Mouse (Mus musculus): ENCODE measurements around the gene Otub1.
A peak's percentile ranks its signal among the peaks of the same experiment; 100 is the strongest.

Otub1 gene

DNA sequence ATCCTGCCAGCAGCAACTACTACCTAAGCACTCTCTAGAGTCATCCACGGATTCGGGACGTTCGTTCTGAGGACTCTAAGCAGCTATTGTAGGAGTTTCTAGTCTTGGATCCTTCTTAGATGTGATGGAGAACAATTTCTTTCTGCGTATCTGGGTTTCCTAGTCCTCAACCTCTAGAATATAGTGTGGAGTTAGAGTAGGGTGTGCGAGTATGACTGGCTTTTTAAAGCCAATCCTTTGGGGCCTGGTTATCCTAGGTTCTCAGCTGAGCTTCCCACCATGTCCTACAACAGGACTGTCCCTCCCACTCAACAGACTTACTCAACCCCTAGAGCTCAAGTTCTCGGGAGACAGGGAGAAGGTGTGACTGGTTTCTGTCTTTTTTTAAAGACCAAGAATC lies 790 bp downstream of the Otub1 start:
- DNase-seq, result no peak

DNA sequence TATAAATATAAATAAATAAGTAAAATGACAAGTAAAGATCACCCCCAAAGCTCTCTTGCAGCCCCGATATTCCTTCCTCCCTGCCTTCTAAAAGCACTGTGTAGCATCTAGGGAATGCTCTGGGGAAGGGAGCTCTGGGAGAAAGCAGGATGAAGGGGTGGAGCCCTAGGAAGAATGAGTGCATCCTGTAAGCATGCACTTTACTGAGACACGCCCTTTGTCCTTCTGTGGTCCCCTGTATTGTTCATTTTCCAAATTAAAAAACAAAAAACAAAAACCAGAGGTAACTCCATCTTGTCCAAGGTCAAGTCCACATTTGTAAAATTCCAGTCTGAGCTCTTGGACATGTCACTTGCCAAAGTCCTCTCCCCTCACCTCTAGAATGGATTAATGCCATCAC lies 1.2 kb downstream of the Otub1 start:
- no peak for DNase-seq

DNA sequence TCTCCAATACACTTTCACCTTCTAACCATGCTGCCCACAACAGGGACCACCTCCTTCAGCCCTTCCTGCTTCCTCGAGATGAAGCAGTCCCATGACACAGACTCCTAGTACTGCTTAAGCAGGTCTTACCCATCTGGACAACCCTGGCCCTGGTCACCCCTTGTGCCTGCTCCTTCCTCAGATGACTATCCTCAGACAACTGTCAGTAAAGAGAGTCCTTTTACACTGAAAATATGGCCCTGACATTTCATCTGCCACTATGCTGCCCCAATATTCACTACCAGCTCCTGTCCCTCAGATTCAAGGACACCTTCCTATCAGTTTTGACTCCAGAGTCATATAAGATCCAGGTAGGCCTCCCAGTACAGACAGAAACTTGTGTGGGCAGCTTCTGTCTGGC lies 5.7 kb downstream of the Otub1 start:
- no peak for DNase-seq

DNA sequence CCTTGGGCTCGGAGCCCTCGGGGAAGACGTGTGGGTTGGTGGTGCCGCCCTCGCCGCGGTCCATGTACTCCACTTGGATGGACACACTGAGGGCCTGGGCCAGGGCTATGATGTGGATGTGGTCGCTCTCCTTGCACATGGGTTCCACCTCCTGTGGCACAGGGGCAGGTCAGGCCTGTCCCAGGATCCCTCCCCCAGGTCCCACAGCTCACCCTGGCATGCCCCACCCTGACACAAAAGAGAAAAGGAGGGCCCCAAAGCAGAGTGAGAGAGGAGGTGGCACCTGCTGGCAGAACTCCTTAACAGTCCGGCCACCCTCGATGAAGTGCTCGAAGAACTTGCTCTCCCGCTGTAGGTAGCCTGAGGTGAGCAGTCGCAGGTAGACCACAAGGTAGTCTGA lies 7.0 kb downstream of the Otub1 start:
- no peak for DNase-seq

DNA sequence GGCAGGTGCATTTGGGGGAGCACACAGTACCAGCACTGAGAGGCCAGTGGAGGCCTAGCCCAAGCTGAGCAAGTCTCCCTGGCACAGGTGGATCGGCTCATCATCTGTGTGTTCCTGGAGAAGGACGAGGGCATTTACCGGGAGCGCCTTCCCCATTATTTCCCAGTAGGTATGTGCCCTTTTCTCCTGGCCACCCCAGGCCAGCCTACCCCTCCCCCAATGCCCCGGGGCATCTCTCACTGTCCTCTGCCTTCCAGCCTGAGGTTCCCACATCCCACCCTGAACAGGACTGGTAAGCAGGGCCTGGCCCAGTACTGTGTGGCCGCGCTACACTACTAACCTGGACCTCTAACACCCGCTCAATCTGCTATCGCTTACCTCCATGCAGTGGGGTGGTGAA lies 8.7 kb downstream of the Otub1 start:
- no peak for DNase-seq

DNA sequence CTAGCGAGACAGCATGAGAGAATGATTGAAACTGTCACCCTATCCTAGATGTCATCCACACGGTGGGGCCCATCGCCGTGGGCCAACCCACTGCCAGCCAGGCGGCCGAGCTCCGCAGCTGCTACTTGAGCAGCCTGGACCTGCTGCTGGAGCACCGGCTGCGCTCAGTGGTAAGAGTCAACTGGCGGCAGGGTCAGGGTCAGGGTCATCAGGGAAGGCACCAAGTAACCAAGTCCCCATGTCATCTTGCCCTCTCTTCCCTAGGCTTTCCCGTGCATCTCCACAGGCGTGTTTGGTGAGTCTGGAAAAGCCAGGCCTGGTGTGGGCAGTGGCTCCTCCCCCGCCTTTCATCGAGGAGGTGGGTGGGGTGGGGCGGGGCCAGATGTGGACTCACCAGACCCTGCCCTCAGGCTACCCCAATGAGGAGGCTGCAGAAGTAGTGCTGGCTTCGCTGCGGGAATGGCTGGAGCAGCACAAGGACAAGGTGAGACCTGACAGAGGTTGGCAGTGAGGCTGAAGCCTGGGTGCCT lies 9.3 kb downstream of the Otub1 start:
- DNase-seq, result peak; percentile 62 to 71

DNA sequence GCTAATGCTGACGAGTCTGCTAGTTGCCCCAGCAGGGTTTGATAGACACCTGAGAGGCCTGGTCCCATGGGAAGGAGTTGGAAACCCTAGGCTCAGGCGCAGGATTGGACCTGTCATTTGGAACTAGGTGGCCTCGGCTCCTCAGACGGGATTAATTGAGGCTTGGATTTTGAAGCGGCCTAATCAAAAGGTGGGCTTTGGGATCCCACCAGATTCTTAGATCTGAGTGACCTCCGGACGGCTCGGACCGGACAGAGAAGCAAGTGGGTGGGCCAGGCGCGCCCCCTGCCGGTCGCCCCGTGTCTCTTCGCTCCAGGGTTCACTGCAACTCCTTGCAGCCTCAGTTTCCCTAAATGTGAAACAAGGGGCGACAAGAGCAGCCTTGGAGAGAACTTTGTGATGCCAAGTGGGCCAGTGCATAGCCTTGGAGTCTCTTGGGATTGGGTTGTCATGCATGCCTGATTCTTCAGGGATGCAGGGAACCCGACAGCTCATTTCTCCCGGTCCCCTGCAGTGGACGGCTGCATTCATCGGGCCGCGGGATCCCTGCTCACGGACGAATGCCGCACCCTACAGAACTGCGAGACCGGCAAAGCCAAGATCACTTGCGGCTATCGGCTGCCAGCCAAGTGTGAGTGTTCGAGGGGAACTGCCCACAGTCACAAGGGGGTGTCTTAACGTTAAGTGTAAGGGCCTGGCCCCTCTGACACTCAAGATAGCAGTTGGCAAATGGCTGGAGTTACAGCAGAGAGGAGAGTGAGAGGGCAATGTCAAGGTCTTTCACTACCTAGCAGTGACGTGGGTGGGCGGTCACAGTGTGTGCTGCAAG lies 10.0 kb downstream of the Otub1 start:
- peak; percentile 69 to 74 for DNase-seq

DNA sequence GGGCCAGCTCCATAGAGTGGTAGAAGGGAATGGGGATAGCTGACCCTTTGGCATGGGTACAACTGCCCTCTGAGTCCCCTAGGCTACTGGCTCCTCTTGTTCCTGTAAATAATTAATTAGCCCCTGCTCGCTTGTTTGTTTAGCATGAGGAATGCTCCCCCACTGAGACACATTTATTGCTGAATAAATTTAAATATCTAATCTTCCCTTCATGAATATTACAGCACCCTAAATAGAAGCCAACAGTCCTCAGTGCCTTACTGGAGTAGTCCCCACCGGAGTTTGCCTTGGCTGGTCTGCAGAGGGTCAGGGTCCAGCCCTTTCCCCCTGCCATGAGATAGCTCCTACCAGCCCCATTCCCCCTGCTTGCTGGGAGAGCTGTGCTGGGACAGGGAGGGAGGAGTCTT lies 13.6 kb downstream of the Otub1 start:
- DNase-seq, result peak; percentile 88 to 95

DNA sequence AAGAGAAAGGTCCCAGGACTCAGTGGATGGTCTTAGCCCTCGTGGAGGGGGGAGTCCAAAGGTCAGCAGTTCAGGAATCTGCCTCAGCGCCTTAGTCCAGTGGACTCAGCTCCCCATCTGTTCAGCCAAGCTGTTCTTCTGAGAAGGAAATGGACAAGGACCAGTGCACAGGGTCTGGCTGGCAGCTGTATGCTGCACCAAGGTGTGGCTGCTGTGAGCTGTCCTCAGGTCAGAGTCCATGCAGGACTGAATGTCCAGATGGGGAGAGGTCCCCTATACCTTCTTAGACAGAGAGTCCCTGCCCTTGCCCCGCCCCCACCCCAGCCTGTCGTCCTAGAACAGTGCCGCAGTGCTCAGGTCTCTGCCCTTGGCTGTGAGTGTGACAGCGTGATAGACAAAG lies 14.5 kb downstream of the Otub1 start:
- peak; percentile 89 to 94 for DNase-seq

DNA sequence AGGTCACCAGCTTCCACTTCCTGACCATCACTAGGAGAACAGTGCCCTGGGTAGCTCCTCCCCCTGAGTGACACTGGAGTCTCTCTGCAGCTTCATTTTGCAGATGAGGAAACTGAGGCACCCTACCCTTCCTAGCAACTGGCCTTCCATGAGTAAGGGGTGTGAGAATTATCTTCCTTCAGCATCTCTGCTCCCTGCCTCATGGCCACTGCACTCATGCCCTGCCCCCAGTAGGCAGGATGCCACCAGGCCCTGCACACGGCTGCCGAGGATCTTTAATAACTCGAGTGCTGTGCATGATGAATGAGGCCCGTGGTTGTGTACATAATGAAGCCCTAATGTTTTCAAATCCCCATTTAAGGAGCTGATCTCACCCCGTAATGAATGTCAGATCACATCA lies 15.1 kb downstream of the Otub1 start:
- no peak for DNase-seq

DNA sequence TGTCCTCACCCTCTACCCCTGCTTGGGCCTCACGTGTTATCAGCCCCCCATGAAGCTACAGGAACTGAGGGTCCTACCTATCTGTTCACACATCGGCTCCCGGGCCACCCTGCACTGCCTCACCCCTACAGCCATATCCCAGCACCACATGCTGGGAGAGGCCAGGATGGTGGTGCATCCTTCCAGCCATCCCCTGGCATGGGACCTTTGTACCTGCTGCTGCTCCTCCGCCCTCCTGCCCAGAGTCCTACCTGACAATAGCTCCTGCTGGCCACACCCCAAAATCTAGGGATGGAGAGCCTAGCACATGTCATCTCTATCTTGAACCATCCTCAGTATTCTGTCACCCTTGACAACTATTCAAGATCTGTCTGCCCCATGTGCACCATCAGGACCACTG lies 17.1 kb downstream of the Otub1 start:
- no peak for DNase-seq

DNA sequence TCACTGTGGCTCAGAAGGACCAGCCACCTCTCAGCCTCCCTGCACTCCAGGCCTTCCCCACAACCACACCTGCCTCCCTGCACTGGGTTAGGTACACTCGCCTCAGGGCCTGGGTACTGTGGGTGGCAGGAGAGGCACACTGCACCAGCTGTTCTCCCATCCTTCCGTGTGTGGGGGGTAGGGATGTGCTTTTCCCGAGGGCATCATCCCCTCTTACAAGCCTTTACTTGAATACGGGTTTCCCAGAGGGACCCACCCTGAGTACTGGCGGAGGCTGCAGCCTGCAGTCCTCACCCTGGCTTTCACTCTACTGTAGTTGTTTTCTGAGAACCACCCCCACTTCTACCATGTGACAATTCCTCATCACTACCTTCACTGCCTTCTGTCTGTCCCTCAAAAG lies 19.0 kb downstream of the Otub1 start:
- no peak for DNase-seq

DNA sequence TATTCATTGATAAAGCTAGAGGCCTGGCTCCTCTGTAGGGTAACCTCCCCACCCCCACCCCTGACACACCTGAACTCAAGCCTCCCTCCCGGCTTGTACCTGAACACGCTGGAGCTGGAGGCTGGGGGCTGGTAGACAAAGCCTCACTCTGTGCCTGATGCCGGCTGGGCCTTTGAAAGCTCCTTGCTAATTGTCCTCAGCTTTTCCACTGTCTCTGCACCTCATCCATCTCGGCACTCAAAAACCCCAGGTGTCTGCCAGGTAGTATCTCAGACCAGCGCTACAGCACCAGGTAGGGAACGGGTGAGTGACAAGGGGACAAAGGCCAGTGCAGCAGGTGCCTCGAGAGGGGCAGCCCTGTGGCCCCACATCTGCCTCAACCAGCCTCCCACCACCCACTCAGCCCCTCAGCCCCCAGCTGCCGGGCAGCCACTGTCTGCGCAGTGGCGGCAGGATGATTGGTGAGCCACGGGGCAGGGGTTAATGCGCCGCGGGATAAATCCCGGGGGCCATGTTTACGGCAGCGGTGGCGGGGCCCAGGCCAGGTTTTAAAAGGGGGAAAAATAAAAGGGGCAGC lies 20.3 kb downstream of the Otub1 start:
- no peak for DNase-seq

DNA sequence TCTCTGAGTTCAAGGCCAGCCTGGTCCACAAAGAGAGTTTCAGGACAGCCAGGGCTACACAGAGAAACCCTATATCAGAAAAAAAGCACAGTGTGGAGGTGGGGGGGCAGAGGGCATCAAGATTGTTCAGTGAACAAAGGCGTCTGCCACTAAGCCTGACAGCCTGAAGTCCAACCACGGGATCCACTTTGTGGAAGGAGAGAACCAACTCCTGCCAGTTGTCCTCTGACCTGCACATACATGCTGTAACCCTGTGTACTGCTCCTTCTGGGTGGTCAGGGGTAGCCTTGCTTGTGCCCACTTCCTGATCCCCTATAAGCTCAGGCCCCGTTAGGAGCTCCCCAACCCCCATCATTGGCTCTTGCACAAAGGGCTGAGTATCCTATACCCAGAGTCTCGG lies 21.1 kb downstream of the Otub1 start:
- DNase-seq, result no peak

DNA sequence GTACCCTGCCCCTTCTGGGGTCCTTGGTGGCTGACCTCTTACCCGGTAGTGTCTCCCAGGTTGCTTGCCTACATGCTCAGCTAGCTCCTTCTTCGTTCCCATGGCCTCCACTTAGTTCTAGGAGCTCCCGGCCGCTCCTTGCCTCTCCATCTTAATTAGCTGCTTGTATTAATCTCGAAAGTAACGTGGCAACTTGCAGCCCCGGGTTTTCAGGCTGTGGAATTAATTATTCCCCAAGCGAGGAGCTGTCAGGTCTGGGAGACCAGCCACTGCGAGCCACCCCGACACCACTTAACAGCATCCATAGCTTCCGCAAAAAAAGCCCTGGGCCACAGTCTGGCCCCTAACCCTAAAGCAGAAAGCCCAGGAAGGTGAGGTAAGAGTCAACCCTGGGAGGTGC lies 22.7 kb downstream of the Otub1 start:
- no peak for DNase-seq

DNA sequence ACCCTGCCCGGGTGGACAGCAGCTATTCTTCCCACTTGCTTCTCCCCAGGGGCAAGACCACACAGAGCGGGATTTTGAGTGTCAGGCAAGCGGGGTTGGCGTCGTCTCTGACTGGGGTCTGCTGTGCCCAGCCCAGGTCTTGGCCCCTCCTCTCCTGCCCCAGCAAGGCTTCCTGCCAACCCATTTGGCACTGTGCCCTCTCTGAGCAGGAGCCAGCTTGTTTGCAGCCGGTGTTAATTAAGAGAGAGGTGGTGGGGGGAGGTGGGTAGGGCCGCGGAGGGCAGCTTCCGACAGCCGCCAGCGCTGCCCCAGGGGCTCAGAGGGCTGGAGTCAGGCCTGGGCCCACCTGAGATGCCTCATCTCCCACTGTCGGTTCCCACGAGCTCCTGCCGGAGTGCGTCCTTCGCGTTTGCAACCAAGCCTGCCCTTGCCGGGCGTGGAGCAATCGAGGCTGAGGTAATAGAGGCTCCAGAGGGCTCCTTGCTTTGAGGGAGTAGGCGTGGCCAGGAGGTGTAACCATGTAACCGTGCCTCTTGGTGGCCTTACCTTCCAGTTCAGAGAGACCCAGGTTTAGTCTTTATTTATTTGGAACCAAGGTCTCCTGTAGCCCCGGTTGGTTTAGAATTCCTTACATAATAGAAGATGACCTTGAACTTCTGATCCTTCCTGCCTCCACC lies 23.7 kb downstream of the Otub1 start:
- DNase-seq, result peak; percentile 97

DNA sequence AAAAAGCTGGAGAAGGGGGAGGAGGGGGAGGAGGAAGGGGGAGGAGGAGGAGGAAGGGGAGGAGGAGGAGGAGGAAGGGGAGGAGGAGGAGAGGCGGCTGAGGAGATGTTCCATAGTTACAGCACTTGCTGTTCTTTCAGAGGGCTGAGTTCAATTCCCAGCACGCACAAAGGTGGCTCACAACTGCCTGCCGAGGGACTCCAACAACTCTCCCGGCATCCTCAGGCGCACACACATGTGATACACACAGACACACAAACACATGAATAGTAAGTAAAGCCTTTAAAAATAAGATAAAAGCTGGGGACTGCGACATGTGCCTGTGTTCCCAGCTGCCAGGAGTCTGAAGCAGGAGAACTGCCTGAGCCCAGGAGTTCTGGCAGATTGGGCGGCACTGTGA lies 24.6 kb downstream of the Otub1 start:
- DNase-seq, result no peak

DNA sequence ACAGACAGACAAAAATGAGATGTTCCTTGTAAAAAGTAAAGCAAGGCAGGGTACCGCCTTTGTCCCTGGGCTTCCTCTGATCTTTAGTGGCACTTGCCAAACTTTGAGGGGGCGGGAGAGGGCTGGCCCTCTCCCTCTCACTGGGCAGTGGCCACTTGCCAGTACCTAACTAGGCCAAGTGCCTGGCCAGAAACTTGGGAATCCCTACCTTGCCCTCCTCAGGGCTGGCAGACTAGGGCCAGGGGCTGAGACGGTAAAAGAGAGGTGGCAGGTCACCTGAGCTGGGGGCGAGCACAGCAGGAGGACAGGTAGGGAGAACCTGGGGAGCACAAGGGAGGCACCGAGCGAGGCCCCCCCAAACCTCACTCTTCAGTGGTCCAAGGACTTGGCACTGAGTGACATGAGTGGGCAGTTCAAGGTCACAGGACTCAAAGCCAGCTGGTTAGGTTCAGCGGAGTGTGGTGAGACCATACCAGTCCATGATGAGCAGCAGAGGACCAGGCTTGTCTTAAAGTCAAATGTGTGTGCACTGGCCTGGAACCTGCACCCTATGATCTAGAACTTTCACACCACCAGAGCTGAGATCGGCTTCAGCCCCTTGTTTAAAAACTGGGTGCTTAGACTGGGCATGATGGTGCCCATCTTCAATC lies 25.2 kb downstream of the Otub1 start:
- DNase-seq, result peak; percentile 83 to 91

DNA sequence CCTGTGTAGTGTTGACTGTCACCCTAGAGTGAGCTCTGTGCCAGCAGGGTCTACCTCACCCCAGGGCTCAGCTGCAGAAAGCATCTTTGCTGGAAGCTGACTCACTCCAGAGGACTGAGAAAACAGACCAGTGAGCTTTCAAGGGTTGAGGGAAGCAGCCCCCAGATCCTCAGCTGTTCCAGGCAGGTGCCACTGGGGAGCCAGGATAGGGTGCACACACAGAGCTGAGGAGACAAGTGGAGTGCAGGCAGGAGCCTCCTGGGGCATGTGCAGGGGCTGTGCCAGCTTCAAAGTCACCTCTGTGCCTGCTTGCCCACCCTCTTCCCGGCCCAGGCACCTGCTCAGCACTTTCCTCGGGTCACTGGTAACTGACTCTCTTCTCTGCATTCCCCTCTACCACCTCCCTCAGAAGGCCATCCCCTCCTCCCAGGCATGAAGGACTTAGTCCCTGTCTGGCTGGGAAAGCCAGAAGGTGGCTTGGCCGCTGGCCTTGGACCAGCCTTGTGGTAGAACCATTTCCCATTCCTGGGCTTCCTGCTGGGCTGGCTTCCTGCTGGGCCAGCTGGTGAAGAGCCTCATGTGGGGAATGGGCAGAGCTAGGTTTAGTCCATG lies 27.2 kb downstream of the Otub1 start:
- DNase-seq, result peak; percentile 79 to 90

DNA sequence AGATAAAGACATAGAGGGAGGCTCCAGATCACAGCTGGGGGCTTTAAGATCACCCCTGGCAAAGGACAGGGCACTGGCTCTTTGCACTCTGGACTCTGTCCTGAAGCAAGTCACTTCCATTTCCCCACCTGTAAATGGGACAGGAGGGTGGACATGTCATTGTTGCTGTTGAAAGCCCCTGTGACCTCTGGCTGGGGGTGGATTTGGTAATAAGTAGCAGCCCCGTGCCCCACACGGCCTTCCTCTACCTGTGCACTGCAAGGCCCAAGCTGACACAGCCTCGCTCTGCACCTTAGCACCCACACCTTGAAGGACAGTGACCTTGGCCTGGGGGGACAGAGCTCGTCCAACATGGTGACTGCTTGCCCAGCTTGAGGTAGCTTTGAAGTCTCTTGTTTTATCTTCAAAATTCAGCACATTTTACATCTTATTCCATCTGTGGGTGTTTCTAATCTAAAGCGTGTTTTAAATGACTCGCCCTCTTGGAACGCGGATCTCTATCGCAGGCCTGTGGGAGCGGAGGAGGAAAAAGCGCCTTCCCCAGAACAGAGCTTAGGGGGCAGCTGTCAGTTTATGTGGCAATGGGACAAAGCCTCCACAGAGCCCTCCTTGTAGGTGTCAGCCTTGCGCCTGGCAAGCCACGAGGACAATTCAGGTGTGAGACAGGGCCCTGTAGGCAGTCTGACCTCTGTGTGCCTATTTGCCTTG lies 28.2 kb downstream of the Otub1 start:
- no peak for DNase-seq

DNA sequence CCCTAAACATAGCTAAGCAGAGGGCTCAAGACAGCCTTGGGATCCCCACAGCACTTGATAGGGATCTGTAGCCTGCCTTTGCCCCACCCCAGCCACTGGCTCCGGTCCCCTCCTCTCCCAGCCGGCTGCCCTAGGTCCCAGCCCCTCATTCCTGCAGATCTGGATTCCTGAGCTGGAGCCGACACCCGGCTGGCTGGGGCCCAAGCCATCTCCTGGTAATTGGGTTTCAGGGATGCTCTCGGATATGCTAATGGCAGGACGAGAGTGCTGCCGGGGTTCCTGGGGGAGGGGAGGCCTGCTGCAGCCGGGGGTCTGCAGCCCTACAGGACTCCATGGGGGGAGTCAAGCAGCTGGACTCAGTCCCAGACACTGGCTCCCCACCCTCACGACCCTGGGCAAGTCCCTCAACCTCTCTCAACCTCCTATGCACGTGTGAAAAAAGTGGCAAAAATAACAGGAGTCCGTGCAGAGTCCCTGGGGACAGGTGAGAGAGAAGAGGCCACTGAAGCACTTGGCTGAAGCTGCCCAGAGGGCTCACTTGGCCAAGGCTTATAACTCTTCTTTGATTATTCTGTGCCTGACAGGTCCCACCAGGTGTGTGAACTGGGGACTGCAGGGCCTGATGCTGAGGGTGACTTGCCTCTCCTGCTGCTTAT lies 29.9 kb downstream of the Otub1 start:
- no peak for DNase-seq

Data from kidney, adult 8-10 months (tissue).